Mouse (Mus musculus) lung, postnatal 14 days (tissue): Measurements from ENCODE around the gene Sema4b.

Experiments used
- DNase-seq: peaks from one replicate; pipeline ENCODE4 v3.0.0; 2021

The Sema4b gene

DNA sequence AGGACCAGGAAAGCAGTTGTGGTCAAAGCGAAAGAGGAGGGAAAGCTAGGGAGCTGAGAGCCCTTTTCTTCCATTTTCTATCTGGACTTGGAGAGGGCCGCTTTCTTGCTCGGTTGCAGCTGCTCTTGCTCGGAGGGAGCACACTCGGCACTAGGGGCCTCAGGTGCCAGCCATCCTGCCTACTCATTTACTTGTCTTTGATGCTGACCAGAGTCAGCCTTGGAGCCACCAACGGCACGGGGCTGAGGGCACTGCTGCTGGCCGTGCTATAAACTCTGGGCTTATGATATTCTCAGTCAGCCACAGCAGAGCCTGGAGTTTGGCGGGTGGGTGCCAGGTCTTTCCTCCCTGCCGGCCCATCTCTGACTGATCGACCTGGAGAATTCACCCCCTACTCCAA is 12.2 kb downstream of the Sema4b start:
- no peak for DNase-seq

DNA sequence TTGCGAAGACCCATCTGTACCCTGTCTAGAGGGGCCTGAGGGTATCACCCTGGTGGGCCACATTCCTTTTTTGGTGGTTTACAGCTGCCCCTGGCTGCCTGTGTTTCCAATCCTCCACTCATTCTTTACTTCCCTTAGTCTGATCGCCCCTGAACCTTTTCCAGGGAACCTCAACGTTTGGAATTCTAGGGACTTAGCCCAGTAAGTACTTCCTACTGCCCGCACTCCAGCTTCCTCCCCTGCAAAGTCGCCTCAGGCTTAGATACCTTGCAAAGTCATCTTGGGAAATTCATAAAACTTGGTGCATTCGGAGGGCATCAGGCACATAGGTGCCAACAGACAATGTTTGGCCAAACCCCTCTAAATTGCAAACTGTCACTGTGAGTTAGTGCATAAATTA is 12.6 kb downstream of the Sema4b start:
- no peak for DNase-seq

DNA sequence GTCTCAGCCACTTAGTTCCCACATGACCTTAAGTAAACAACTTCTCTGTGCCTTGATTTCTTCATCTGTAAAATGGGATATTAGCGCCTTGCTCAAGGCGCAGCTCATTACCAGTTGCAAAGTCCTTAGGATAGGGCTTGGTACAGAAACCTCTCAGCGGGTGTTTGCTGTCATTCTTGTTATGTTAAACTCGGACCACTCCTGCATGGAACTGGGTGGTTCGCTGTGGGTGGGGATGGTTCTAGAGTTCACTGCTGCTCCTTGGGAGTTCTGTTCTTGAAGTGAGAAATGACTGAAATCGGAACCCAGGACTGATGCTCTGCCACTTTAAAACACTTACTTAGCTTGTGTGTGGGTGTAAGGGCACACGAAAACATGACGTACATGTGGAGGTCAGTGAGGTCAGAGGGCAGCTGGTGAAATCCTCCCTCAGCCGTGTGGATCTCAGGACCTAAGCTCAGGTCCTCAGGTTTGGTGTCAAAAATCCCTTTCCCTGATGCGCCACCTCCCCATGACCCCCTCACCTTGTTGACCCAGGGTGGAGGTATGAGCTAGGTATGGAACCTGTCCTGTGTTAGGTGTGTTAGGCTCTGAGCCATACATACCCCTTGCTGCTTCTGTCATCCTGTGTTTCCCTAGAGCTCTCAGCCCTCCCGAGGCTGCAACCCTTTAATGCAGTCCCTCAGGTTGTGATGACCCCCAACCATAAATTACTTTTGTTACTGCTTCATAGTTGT is 13.4 kb downstream of the Sema4b start:
- DNase-seq = no peak

DNA sequence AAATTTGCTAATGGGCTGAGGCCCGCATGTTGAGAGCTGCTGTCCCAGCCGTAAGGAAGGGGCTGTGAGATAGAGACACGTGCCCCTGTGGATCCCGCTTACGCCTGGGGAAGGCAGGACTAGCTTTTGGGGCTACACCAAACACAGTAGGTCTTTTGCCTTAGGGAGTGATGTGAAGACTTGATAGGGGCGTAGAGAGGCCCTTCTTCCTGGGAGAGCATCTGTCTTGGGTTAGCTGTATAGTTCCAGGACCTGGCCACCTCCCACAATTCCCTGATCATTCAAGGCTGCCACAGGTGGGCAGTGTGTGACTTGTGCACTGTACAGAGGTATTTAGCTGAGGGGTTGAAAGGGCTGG is 13.9 kb downstream of the Sema4b start:
- DNase-seq = no peak

DNA sequence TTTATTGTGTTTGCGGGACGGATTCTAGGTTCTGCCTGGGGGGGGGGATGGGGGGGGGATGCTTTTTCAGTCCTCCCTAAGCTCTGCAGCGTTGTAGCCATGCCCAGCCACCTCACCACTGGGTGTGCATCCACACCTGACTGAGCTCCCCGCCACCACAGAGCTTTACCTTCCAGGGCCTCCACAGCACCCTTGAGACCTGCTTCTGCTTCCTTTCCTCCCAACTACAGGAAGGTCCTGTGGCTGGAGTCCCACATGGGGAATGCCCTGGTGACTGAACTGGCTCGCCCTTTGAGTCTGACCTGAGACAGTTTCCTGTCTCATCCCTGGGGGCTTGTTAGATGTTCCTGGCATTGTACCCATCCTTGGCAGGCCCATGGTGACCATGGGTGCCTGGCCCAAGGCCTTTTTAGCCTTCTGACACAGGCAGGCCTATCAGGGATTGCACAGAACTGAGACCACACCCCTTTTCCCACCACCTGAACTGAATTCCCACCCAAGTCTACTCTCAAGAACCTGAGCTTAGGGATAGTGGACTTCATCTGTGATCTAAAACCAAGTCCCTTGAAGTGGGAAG is 14.4 kb downstream of the Sema4b start:
- no peak for DNase-seq

DNA sequence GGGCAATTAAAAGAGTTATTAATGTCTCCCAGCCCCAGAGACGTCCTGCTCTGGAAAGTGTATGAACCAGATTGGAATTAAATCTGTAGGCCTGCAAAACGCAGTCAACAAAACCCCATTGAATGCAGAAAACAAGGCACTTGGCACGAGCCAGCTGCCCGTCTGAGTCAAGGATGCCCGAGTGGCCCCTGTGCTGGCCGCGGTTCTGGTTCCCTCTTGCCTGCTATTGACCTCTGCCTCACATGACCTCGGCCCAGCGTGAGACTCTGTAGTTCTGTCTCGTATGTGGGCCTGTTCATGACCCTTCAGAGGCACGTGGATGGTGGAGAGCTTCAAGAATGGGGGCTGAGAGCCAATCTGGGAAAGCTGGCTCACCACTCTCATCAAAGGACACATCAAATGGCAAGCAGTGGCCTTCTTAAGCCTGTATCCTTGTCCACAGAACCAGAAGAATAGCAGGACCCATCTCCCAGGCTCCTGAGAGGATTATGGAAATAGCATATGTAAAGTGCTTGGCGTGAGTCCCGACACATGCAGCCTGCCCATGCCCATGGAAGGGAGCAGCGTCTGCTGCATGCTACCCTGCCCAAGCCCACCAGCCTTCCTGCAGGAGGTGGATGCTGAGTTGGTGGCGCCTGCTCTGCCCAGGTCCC is 15.4 kb downstream of the Sema4b start:
- DNase-seq = no peak

DNA sequence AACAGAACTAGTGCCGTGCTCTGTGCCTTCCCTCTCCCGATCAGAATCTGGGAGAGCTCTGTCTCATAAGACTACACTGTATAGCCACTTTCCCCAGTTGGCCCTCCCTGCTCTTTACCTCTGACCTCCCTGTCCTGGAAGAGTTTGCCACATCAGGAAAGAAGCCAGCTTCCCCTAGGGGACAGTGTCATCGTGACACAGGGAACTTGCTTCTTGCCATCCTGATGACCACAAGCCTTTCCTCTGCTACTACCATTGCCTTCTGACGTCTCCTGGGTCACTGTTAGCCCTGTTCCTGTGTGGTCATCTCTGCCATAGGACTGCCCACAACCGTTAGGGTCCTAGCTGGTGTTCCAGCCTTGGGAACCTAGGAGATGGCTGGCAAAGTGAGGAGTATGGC is 16.3 kb downstream of the Sema4b start:
- DNase-seq = no peak

DNA sequence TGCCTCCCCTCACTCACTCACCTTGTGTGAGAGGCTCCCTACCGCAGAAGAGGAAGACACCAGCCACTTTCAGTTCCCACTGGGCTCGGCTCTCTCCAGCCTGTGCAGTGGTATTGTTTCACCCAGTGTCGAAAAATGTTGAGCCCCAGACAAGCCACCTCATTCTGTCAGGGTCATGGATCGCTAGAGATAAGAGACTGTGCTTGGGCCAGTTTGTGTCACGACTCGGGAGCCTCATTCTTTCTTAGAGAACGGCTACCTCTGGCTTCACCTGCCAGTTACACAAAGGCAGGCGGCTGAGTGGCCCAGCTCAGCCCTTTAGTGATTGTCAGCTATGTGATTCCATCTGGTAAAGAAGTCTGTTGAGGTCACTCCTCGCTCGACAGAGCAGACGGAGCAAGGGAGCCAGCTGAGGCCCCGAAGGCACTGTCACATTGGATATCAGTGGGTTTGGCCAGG is 17.0 kb downstream of the Sema4b start:
- no peak for DNase-seq

DNA sequence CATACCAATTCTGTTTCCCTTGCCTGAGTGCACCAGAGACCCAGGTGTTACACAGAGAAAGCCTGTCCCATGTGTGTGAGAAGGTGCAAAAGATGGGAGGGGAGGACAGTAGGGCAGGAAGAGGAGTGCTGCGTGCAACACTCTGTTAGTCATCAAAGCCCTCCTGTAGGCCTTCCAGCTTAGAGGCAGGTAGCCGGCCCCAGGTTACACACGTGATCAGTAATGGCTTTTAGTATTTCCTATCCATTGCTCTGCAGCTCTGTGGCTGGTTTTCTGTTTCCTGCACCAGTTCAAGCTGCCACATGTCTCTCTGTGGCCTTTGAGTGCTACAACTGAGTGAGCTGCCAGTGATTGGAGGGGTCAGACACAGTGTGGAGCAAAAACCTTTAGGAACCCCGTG is 17.7 kb downstream of the Sema4b start:
- no peak for DNase-seq

DNA sequence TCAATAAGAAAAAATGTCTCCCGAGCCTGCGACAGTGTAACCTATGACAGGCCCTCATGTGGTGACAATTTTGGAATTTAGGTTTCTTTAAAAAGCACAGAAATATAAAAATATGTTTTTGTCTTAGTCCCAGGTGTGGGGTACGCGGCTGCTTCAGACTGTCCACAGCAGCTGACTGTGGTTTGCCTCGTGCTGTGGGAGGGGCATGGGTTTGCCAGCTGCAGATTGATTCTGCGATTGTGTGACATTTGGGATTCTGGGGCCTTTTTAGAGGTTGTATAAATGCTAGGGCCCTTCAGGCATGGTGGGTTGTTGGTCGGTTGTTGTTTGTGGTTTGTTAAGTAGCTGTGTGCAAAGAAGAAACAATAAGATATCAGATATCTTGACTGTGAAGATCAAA is 18.3 kb downstream of the Sema4b start:
- DNase-seq = no peak

DNA sequence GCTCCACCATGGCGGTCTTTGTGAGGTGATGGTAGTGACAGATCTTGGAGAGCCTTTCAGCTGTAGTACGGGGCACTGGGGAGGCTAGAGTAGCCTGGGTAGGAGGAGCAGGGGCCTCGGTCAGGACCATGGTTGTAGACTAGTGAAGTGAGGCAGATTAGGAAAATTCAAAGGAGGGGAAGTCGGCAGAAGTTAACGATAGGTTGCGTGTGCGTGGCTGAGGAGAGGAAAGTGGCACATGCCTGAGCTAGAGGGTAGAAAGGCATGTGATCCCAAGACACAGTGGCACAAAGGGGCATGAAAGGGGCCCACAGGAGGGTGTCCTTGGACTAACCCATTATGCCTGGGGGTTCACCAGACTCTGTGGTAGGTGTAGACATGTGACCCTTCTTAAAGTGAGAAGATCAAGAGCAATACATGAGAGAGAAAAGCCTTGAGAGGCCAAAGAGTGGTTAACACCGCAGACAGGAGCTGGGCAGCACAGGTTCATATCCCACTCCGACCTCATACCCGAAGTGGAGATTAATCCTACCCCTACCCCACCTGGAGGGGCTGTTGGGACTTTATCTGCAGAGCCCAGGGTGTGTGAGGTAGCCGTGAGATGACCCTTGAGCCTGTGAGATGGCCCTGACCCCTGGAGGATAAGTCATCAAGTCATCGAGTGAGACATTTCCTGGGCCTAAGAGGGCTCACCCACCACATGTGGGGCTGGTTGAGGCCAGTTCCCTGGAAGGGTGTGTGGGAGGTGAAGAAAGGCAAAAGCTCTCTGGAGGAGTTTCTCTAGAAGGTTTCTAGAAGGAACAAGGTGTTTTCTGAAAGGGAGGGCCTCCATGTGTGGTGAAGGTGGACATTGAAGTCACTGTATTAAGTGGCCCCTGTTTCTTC is 19.3 kb downstream of the Sema4b start:
- DNase-seq = no peak

DNA sequence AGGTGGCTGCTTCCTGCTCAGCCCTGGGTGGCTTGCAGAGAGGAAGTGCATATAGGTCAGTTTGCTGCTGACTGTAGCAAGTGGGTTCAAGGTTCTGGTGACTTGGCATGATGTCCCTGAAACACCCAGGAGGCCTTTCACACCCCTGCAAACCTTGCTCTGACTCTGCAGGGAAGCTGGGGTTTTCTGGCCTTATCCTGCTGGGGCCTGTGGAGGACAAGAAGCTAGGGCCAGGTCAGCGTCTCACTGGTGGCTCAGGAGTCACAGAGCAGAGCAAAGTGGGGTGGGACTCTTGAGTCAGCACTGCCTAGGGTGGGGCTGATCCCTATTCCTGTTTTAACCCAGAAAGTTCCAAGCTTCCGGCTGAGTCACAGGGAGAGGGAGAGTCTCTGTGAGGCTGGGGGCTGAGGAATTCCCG is 20.7 kb downstream of the Sema4b start:
- DNase-seq = no peak

DNA sequence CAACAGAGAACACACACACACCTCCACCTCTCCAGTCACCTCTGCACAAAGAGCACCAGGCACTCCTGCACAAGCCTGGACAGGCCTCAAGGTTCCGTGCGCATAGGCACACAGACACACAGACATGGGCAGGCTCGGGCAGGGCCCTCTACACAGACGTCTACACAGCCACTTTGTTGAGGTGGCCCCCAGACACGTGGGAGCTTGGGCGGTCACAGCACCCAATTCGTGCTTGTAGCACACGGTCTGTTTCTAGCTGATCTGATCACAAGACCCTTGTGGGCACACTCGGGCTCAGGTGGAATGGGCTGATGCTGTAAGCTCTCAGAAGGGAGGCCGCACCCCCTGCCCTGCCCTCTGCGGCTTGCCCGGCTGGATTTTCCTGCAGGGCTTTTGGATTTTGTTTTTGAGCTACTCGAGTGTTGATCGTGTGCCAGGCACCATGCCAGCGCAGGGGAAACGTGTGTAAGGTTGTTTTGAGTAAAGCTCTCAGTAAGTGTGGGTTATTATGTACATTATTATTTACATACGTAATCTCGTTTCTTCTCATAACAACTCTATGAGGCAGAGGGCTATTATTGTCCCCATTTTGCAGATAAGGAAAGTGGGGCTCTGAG is 21.5 kb downstream of the Sema4b start:
- DNase-seq = peak; percentile 69

DNA sequence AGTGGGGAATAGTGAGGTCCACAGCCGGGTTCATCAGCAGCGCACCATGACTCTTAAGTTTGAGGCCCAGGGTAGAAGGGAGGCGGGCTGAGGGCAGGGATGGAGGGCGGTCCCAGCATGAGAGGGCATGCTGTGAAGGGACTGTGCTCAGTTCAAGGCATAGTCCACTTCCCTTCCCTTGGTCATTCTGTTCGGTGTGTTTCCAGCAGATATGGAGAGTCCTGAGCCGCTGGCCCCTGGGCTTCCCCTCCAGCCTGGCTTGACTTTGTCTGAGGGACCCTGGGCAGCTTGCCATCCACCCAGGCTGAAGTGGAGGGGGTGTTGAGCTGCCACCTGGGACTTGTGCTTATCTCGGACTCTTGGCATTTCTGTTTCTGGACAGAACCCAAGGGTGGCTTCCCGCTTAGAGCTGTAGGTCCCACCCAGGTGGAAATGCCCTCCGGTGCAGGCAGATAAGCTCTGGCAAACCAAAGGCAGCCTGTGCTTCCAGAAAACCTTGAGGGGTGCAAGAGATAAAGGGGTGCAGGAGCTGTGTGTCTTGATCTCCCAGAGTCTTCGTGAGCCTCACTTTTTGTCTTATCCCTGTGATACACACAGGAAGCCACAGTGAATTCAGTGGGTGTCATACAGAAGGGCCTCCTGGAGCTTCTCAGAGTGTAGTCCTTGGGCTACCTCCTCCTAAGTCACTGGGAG is 22.2 kb downstream of the Sema4b start:
- DNase-seq = peak; percentile 83

DNA sequence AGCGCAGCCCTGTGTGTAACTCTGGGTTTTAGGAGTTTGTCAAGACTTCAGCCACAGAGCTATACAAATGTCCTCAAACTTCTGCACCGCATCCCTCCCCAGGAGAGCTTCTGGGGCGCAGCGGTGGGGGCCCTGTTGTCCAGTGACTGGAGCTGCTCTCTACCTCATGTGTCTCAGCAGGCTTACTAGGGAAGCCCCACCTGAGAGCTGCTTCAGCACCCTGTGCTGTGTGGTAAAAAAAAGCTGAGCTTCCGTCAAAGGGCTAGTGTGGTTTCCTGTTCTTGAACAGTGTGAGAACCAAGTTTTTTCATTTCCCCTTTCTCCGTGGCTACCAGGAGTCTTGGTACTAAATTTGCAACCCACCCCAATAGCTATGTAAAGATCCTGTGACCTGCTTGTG is 23.0 kb downstream of the Sema4b start:
- DNase-seq = no peak

DNA sequence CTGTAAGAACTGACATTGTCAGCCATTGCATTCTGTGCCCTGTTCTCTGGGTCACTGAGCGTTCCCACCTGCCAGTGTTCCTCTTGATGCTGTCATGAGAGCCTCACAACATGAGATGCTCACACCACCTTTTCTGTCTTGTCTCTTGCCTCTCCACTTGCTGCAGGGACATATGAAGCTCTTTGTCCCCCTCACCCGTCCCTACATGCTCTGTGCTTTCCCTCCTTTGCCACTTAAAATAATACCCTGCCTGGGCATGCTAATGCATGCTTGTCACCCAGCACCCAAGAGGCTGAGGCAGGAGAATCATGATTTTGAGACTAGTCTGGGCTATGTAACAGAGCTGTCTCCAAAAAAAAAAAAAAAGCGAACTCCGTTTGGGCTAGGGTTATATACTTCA is 24.3 kb downstream of the Sema4b start:
- no peak for DNase-seq

DNA sequence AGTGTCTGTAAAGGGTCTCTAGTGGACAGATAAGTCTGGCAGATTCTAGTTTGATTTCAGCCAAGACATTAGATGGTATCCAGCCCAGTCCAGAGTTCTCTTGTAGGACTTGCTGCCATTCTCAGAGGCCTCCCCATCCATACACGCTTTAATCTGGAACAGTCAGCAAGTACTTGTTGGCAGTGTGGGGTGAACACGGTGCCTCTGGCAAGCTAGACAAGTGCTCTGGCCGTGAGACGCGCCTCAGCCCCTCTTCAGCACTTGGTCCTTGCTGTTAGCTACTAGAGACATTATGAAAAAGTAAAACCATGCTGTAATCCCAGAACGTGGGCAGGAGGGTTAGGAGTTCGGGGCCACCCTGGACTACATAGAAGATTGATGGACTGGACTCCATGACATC is 27.0 kb downstream of the Sema4b start:
- no peak for DNase-seq

DNA sequence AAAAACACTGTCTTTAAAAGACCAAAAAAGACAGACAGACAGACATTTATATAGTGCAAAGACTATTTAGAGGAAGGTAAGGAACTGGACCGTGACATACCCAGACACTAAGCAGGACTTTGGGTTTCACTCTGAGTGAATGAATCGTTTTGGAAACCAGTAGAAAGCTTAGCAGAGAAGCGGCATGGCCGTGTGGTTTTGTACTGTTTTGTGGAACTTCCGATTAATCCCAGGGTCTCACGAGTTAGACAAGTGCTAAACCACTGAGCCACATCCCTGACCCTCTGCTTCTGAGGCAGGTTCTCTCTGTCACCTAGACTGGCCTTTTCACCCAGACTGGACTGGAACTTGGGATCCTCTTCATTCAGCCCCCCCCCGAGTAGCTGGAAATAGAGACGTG is 27.8 kb downstream of the Sema4b start:
- DNase-seq = no peak

DNA sequence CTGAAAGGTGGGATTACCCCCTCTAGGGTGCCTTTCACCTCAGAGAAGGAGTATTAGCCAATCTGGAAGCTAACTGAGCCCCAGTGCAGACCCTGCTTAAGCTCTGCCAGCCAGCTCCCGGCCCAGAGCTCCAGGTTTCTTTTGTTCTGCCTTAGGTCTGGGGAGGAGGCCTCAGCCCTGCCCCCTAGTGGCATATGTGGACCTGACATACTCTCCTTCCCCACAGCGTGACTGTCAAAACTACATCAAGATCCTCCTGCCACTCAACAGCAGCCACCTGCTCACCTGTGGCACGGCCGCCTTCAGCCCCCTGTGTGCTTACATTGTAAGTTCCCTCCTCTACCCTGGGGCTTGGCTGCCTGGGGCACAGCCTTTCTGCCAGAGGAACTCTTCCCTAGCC is 28.8 kb downstream of the Sema4b start:
- peak; percentile 87 for DNase-seq

DNA sequence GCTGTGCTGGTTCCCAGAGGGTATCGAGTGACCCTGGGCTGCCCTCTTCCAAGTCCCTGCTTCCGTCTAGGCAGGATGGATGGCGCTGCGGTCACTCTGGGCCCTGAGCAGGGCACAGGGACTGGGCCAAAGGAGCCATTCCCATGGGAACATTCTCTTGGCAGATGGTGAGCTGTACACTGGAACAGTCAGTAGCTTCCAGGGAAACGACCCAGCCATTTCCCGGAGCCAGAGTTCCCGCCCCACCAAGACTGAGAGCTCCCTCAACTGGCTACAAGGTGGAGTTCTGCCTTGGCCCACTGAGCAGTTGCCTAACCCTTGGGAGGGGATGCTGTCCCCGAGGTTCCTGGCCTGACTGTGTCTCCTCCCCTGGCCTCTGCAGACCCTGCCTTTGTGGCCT is 29.9 kb downstream of the Sema4b start:
- peak; percentile 53 for DNase-seq

DNA sequence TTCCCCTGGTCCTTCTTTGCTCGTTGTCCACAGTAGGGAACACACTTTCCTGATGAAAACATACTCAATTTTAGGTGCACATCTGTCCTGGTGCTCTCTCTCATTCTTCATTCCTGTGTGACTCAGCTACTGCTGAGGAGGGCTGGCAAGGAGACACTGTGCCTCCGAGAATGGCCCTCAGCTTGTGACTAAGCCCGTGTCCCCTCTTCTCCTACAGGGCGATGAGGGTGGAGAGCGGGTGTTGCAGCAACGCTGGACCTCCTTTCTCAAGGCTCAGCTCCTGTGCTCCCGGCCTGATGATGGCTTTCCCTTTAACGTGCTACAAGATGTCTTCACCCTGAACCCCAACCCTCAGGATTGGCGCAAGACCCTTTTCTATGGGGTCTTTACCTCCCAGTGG is 32.0 kb downstream of the Sema4b start:
- DNase-seq = no peak

DNA sequence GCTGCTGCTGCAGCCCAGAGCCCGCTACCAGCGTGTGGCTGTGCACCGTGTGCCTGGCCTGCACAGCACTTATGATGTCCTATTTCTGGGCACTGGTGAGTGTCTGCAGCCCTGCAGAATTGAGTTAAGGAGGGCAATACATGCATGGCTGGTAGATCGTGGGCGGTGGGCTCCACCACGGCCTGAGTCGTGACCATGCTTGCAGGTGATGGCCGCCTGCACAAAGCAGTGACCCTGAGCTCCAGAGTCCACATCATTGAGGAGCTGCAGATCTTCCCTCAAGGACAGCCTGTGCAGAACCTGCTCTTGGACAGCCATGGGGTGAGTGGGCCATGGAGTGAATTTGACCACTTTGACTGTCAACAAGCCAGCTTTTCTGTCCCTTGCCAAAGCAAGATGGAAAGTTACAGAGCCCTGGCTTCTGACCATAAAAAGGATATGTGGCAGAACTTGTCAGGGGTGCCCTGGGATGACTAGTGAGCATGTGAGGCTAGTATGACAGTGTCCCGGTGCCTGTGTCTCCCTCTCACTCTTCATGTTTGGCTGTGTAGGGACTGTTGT is 33.7 kb downstream of the Sema4b start:
- no peak for DNase-seq
